Mouse (Mus musculus): Measurements from ENCODE around the gene Fam83f.

Fam83f gene

GRCm38 (mm10) chr15:80744667-80745422 lies 73.2 kb downstream of the Fam83f start:
- DNase-seq = no peak

GRCm38 (mm10) chr15:80748979-80749378 lies 77.3 kb downstream of the Fam83f start:
- DNase-seq = no peak
